Mouse (Mus musculus): ENCODE results near the gene Taok3.

DNA sequence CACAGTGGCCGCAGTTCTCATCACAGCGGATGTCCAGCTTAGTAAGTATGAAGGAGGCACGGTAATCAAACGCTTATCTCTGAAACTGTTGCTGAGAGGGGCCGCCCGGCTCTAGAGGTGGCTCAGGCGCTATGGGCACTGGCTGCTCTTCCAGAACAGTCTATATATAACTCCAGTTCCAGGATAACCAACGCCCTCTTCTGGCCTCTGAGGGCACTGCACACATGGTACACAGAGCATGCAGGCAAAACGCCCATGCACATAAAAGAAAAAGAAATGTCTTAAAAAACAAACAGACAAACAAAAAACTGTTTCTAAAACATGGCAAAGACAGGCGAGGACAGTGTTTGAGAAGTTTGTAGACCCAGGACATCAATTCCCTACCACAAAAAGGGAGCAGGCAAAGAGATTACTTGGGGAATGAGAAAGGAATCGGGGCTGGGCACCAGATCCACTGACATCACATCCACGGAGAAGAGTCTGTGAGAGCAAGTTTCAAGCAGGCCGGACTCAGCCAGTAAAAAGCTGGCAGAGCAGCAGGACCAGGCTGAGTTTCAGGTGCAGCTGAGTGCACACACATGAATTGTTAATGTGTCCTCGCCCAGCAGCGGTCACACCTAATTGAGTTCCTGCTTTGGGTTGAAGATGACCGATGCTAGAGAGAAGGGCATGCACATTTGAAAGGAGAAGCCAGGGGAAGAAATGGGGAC is 8.7 kb upstream of the Taok3 start:
- TF ChIP-seq CTCF (conservative IDR thresholded peaks at IDR 0.05; ENCODE audit: insufficient read depth, insufficient read length, low read depth, low read length) (0 out of 2 replicates have a peak, but pooled peaks have one; percentile 15), POLR2A (IDR thresholded peaks at IDR 0.05; ENCODE audit: low read depth, low read length) (no peak)

All from kidney, adult 2 months (tissue).